Mouse (Mus musculus) intestine, embryonic 15.5 days (tissue): ENCODE results near the gene Hspa4l. TPM values are rescaled to one million over a fixed set of nuclear protein-coding genes. Genes with fewer than 3 reads are reported as not detected.
A peak's percentile ranks its signal among the peaks of the same experiment; 100 is the strongest.
"Not testable (repeated sequence)": the region's sequence is repeated elsewhere in the genome, so short reads cannot be mapped to it uniquely, and the experiment has no call there.

Experiments used
- ATAC-seq: fragments of 200-750 bp; cut with Nextera tagmentation; 2 replicates; pipeline ENCODE4 v1.8.0; 2017; ENCODE audit warnings: moderate TSS enrichment, moderate library complexity
- H3K27ac ChIP-seq: fragments of 300-500 bp; sonication (generic); 2 replicates; pipeline ENCODE4 v1.5.1; 2015; ENCODE audit warnings: mild to moderate bottlenecking, inconsistent platforms
- H3K27me3 ChIP-seq: fragments of 300-500 bp; sonication (generic); replicated peaks from 2 replicates; pipeline ENCODE4 v1.6.1; 2015; ENCODE audit warnings: inconsistent platforms
- H3K36me3 ChIP-seq: fragments of 300-500 bp; sonication (generic); 2 replicates; pipeline ENCODE4 v1.6.1; 2015; ENCODE audit warnings: inconsistent platforms
- H3K4me1 ChIP-seq: fragments of 300-500 bp; sonication (generic); replicated peaks from 2 replicates; pipeline ENCODE4 v1.6.1; 2015; ENCODE audit warnings: inconsistent platforms
- H3K4me2 ChIP-seq: fragments of 300-500 bp; sonication (generic); replicated peaks from 2 replicates; pipeline ENCODE4 v1.6.1; 2015; ENCODE audit warnings: mild to moderate bottlenecking, inconsistent platforms
- H3K4me3 ChIP-seq: fragments of 300-500 bp; sonication (generic); replicated peaks from 2 replicates; pipeline ENCODE4 v1.5.1; 2015; ENCODE audit warnings: inconsistent platforms
- H3K9ac ChIP-seq: fragments of 300-500 bp; sonication (generic); 2 replicates; pipeline ENCODE4 v1.6.1; 2015; ENCODE audit warnings: inconsistent platforms
- H3K9me3 ChIP-seq: fragments of 300-500 bp; sonication (generic); 2 replicates; pipeline ENCODE4 v1.6.1; 2016; ENCODE audit warnings: inconsistent platforms
- WGBS: fragments of 180-500 bp; shearing (Covaris S2); methylation state at CpG from one replicate; pipeline ENCODE4 v1.1.7; 2015; 5-methylcytosine and 5-hydroxymethylcytosine counted together
- polyA plus RNA-seq: library from polyadenylated mRNA; unstranded; fragments of >200 nt; fragmentation: Nextera tagmentation; extraction: Ambion mirVana; gene quantifications from 2 replicates; pipeline ENCODE4 v1.2.1, GENCODE M21; 2015

Gene Hspa4l
- polyA plus RNA-seq, 1 experiment from 2014 or later, result 14.4 TPM

DNA sequence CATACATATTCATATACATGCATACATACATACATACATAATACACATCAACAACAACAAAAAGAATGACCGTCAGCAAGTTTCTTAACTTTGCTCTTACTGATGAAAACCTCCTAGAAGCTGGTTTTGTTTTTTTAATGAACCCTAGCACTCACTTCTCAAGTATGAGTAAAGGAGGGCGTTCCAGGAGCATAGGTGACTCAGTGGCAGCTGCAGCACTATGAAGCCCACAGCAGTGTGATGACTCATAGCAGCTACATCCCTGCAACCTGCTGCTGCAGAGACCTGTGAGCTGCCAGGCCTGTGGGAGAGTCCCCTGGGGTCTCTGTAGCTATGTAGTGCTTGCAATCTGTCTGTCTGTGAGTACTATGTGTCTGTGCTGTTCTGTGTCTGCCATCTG, 17.0 kb downstream of the Hspa4l start:
- no peak overlapping the region for H3K4me2 ChIP-seq
- no peaks in the 10 kb centered on the region for H3K9me3 ChIP-seq
- no peaks in the 10 kb centered on the region for H3K36me3 ChIP-seq
- H3K4me3 ChIP-seq, result no peak overlapping the region
- no peak for ATAC-seq
- H3K27me3 ChIP-seq, result no peaks in the 10 kb centered on the region
- H3K27ac ChIP-seq, result no peak overlapping the region
- H3K9ac ChIP-seq, result no peak overlapping the region
- WGBS, result 86% methylated on average over 2 of the region's 2 CpGs
- H3K4me1 ChIP-seq, result no peaks in the 10 kb centered on the region; the same call in 1 of the 2 replicates

DNA sequence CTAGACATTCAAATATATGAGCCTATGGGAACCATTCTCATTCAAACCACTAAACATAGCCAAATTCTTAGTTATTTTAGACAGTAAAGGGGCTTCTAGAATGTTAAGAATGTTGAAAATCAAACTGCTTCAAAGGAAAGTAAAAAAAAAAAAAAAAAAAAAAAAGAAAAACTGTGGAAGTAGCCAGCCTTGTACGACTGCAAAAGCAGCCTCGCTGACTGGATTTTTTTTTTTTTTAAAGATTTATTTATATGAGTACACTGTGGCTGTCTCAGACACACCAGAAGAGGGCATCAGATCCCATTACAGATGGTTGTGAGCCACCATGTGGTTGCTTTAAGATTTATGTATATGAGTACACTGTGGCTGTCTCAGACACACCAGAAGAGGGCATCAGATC, 49.5 kb downstream of the Hspa4l start:
- H3K27me3 ChIP-seq, result no peaks in the 10 kb centered on the region
- no peaks in the 10 kb centered on the region for H3K36me3 ChIP-seq
- no peaks in the 10 kb centered on the region for H3K9me3 ChIP-seq
- H3K9ac ChIP-seq, result no peak overlapping the region
- H3K4me2 ChIP-seq, result no peak overlapping the region
- 90% methylated on average over 2 of the region's 2 CpGs for WGBS
- H3K27ac ChIP-seq, result no peak overlapping the region
- H3K4me1 ChIP-seq, result no peaks in the 10 kb centered on the region
- no peak overlapping the region for H3K4me3 ChIP-seq
- no peak for ATAC-seq

DNA sequence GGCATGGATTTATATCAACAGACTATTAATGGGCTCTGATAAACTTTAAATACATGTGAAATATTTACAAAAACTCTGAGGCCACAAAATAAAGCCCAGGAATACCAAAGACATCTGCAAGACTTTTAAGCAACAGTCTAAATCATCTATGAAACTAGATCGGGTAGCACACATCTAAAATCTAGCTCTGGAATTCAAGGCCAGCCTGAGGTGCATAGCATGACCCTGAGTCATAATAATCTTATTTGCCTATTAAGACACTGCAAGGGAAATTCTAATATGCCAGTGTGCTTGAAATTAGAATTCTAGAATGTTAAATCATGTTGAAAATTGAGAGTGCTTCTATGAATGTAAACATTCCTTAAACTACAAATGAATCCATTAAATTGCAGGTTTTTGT, 53.8 kb downstream of the Hspa4l start:
- H3K4me1 ChIP-seq, result no peaks in the 10 kb centered on the region; the same call in 1 of the 2 replicates
- H3K36me3 ChIP-seq, result no peaks in the 10 kb centered on the region
- no peaks in the 10 kb centered on the region for H3K9me3 ChIP-seq
- no peak overlapping the region for H3K9ac ChIP-seq
- H3K27ac ChIP-seq, result no peak overlapping the region
- H3K4me2 ChIP-seq, result no peak overlapping the region
- ATAC-seq, result no peak
- no peaks in the 10 kb centered on the region for H3K27me3 ChIP-seq
- H3K4me3 ChIP-seq, result no peak overlapping the region
- WGBS, result 58% methylated on average over 1 of the region's 1 CpGs

DNA sequence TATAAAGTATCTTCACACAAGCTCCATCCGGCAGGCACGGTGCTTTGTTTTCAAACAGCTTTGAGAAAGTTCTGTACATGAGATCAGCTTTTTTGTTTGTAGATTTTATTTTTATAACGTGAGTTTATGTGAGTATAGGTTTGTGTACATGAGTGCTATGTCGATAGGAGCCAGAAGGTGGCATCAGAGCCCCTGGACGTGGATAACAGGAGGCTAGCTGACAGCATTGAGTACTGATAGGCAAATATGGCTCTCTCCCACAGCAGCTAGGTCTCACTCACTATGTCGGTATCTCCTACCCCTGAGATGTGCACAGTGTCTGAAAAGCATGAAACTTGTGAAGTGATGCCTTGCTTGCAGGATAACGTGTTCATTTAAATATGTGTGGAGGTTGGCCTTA, 54.2 kb downstream of the Hspa4l start:
- Histone ChIP-seq H3K4me3 (no peak overlapping the region), H3K27me3 (no peaks in the 10 kb centered on the region), H3K27ac (no peak overlapping the region), H3K9ac (no peak overlapping the region), H3K36me3 (no peaks in the 10 kb centered on the region), H3K4me2 (no peak overlapping the region), H3K4me1 (no peaks in the 10 kb centered on the region; the same call in 1 of the 2 replicates), H3K9me3 (no peaks in the 10 kb centered on the region)
- 42% methylated on average over 7 of the region's 7 CpGs for WGBS
- ATAC-seq, result no peak

DNA sequence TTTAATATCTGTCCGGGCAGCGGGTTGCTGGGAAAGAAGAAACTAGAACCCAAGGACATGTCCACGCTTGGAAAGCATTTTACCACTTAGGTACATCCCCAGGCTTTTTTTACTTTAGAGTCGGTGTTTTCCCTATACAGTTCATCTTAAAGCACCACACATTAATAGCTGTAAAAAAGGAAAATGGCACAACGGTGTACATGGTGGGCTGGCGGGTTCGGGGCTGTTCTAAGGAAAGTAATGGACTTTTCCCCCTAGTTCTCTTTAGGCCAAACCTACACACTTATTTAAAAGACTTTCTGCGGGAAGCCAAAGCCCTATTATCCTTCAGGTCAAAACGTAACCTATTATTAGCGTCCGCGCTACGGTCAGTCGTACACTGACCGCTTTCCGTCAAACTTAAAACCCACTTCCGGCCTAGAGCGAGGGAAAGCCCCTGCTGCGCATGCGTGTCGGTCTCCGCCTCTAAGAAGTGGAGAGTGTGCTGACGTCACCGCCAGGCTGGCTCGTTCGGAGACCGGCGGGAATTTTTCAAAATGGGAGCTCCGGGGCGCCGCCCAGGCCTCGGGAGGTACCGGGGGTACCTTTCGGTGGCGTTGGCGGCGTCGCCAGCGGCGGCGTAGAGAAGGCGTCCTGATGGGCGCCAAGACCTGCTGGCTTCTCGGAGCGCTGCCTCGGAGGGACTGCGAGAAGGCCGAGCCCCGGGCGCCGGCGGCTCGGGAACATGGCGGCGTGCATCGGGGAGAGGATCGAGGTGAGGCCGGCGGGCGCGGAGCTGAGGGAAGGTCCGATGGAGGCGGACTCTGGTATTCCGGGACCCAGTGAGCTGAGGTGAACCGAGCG, 55.5 kb downstream of the Hspa4l start, which contains the start of gene Plk4:
Gene Plk4 (plus strand): TSS at position 490 of the 843 bp plus-strand sequence.
- Histone ChIP-seq H3K9ac (peak within 1 kb of the TSS; percentile 86), H3K4me1 (no peaks in the 10 kb centered on the region; the same call in 1 of the 2 replicates), H3K4me3 (peak within 1 kb of the TSS; percentile 93), H3K27me3 (no peaks in the 10 kb centered on the region), H3K4me2 (peak within 1 kb of the TSS; percentile 90), H3K9me3 (no peaks in the 10 kb centered on the region), H3K27ac (peak within 1 kb of the TSS; percentile 85), H3K36me3 (no peaks in the 10 kb centered on the region)
- peak; percentile 96 for ATAC-seq
- WGBS, result 2% methylated on average over 66 of the region's 66 CpGs

DNA sequence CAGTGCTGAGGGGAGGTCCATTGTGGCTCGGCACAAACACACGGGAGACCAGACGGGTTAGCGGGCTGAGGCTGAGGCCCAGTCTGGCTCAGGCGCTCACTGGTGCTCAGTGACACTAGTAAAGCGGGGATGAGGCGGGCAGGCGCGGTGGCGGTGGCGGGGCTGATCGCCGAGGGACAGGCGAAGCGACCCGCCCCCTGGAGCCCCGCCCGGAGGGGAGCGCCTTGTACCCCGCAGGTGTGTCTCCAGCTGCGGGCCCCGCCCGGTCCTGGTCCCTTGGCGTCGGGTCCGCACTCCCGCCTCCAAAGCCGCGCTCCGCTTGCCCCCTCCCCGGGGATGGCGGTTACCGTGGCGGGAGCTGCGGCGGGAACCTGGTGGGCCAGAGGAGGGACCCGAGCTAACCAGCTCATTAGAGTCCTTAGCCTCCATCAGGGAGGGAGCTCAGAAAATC, 56.1 kb downstream of the Hspa4l start:
- Histone ChIP-seq H3K9ac (peak overlapping the region; percentile 86), H3K9me3 (no peaks in the 10 kb centered on the region), H3K4me2 (peak overlapping the region; percentile 90), H3K27me3 (no peaks in the 10 kb centered on the region), H3K4me3 (peak overlapping the region; percentile 93), H3K27ac (peak overlapping the region; percentile 85), H3K36me3 (peaks cover 5% of the 10 kb centered on the region), H3K4me1 (no peaks in the 10 kb centered on the region; the same call in 1 of the 2 replicates)
- peak; percentile 87 for ATAC-seq
- WGBS, result 0% methylated on average over 28 of the region's 37 CpGs

DNA sequence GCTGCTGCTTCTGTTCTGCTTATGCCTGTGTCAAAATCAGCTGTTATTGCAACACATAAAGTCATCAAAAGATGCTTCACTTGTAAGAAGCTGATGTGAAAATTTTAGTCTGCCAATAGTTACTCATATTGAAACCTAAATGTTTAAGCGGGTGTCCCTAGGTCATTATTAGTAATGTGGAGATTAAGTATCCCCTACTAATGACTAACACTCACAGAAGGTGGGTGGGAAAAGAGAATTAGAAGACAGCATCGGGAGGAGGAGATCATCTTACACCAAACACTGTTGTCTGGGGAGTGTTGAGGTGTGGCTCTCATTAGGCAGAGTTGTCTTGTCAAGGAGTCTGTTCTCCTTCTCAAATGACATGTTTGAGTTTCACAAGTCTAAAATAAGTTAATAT, 62.6 kb downstream of the Hspa4l start:
- WGBS, result 63% methylated on average over 2 of the region's 2 CpGs
- ATAC-seq, result no peak
- Histone ChIP-seq H3K27ac (no peak overlapping the region), H3K4me3 (no peak overlapping the region), H3K9ac (no peak overlapping the region), H3K9me3 (no peaks in the 10 kb centered on the region), H3K36me3 (peaks cover 10% of the 10 kb centered on the region), H3K4me2 (no peak overlapping the region), H3K27me3 (no peaks in the 10 kb centered on the region), H3K4me1 (no peaks in the 10 kb centered on the region)

DNA sequence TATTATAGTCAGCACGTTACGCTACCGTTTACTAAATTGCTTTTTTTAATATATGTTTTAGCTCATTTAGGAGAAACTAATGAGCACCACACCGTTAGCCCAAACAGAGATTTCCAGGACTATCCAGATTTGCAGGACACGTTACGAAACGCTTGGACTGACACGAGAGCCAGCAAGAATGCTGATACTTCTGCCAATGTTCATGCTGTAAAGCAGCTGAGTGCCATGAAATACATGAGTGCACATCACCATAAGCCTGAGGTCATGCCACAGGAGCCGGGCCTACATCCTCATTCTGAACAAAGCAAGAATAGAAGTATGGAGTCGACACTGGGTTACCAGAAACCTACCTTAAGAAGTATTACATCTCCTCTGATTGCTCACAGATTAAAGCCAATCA, 64.4 kb downstream of the Hspa4l start:
- H3K27me3 ChIP-seq, result no peaks in the 10 kb centered on the region
- ATAC-seq, result no peak
- peaks cover 10% of the 10 kb centered on the region for H3K36me3 ChIP-seq
- H3K4me3 ChIP-seq, result no peak overlapping the region
- no peaks in the 10 kb centered on the region for H3K9me3 ChIP-seq
- H3K9ac ChIP-seq, result no peak overlapping the region
- H3K27ac ChIP-seq, result no peak overlapping the region
- 93% methylated on average over 10 of the region's 10 CpGs for WGBS
- H3K4me2 ChIP-seq, result no peak overlapping the region
- no peaks in the 10 kb centered on the region for H3K4me1 ChIP-seq

DNA sequence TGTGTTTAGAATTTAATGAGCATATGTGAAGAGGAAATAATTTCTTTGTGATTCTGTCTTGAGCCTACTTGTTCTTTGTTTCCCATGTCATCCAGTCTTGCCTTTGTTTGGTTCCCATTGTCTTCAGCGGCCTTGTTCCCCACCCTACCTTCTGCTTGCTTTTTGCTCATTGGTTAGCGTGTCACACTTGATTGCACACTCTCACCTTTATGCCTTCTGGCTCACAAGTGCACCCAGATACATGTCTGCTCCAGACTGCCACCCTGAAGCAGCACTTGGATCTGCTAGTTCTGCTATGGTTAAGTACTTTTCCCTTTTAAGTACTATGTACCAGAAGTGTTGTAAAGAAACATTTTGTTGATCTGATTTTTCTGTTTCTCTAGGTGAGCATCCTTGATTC, 65.6 kb downstream of the Hspa4l start:
- ATAC-seq, result no peak
- no peaks in the 10 kb centered on the region for H3K4me1 ChIP-seq
- H3K9me3 ChIP-seq, result no peaks in the 10 kb centered on the region
- no peak overlapping the region for H3K9ac ChIP-seq
- no peak overlapping the region for H3K4me3 ChIP-seq
- no peak overlapping the region for H3K27ac ChIP-seq
- 91% methylated on average over 2 of the region's 2 CpGs for WGBS
- H3K36me3 ChIP-seq, result peaks cover 12% of the 10 kb centered on the region
- no peaks in the 10 kb centered on the region for H3K27me3 ChIP-seq
- H3K4me2 ChIP-seq, result no peak overlapping the region

DNA sequence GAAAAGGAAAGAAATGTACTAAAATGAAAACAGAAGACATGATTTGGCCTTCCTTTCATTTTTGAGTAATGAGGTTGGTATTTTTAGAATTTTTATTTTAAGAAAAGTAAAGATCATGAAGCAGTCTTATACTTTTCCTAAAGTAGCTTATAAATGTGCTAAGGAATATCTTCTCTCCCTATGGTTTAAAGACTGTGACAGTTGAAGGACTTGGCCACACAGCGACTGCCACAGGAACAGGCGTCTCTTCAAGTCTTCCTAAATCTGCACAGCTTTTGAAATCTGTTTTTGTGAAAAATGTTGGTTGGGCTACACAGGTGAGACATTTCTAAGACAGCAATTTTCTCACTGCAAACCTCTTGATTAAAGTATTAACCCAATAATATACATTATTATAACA, 69.0 kb downstream of the Hspa4l start:
- WGBS, result 94% methylated on average over 2 of the region's 2 CpGs
- H3K4me3 ChIP-seq, result no peak overlapping the region
- no peaks in the 10 kb centered on the region for H3K9me3 ChIP-seq
- peaks cover 10% of the 10 kb centered on the region; the same call in 1 of the 2 replicates for H3K36me3 ChIP-seq
- no peaks in the 10 kb centered on the region for H3K27me3 ChIP-seq
- H3K4me1 ChIP-seq, result no peaks in the 10 kb centered on the region
- ATAC-seq, result no peak
- no peak overlapping the region for H3K9ac ChIP-seq
- H3K4me2 ChIP-seq, result no peak overlapping the region
- H3K27ac ChIP-seq, result no peak overlapping the region

DNA sequence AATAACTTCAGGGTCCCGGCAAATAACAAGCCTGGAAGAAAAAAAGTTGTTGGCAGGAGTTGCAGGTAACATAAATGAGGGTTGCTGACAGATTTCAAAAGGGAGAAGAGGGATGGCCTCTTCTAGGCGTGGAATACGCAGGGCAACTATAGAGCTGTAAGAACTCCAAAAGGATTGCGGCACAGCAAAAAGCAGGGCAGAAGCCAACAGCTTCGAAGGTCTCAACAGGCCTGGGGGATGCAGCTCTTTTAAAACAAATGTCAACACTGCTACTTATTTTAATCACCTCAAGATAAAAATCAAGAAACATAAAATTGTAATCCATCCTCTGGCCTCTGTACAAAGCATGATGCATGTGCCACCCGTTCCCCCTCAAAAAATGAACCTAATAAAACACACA, 101.2 kb downstream of the Hspa4l start:
- not testable (repeated sequence) for ATAC-seq, H3K9ac ChIP-seq, H3K27me3 ChIP-seq, H3K4me3 ChIP-seq, H3K9me3 ChIP-seq, H3K36me3 ChIP-seq, H3K27ac ChIP-seq, H3K4me1 ChIP-seq
- 75% methylated on average over 6 of the region's 6 CpGs for WGBS
- H3K4me2 ChIP-seq, result peak overlapping the region; percentile 56; the same call in 1 of the 2 replicates
